Mouse (Mus musculus): ENCODE results near the gene Coasy. TPM values are rescaled to one million over a fixed set of nuclear protein-coding genes. Genes with fewer than 3 reads are reported as not detected.

Gene Coasy
- polyA plus RNA-seq (2012; rRNA removed), result 34.4 and 35.4 TPM in 2 replicates

GRCm38 (mm10) chr11:101082208-101083082, at the start of gene Coasy:
Gene Coasy, plus strand, starts transcription at chr11:101082565.
- TF ChIP-seq POLR2A (IDR thresholded peaks at IDR 0.05; ENCODE audit: extremely low read depth, insufficient read depth, low read length) (peak; percentile 68), CTCF (IDR thresholded peaks at IDR 0.05; ENCODE audit: extremely low read depth, insufficient read depth, low read length) (peak; percentile 28; the same call in 1 of the 2 replicates)
- H3K4me3 ChIP-seq (ENCODE audit: insufficient read depth, low read length), result peak within 1 kb of the TSS; percentile 90
- H3K4me1 ChIP-seq (ENCODE audit: control insufficient read depth, insufficient read depth, low read length), result peaks cover 2% of the 10 kb centered on the region; the same call in 1 of the 2 replicates
- H3K27ac ChIP-seq (ENCODE audit: insufficient read depth, low read length), result peak within 1 kb of the TSS; percentile 26

GRCm38 (mm10) chr11:101033856-101034500, 48.4 kb upstream of the Coasy start:
- TF ChIP-seq POLR2A (IDR thresholded peaks at IDR 0.05; ENCODE audit: extremely low read depth, insufficient read depth, low read length) (no peak), CTCF (IDR thresholded peaks at IDR 0.05; ENCODE audit: extremely low read depth, insufficient read depth, low read length) (no peak)
- Histone ChIP-seq H3K27ac (ENCODE audit: insufficient read depth, low read length) (peak overlapping the region; percentile 54; the same call in 1 of the 2 replicates), H3K4me1 (ENCODE audit: control insufficient read depth, insufficient read depth, low read length) (peaks cover 4% of the 10 kb centered on the region; the same call in 1 of the 2 replicates), H3K4me3 (ENCODE audit: insufficient read depth, low read length) (no peak overlapping the region)

GRCm38 (mm10) chr11:101034614-101035327, 47.6 kb upstream of the Coasy start:
- no peak overlapping the region for H3K4me3 ChIP-seq (ENCODE audit: insufficient read depth, low read length)
- H3K27ac ChIP-seq (ENCODE audit: insufficient read depth, low read length), result 0 out of 2 replicates have a peak overlapping the region, but pooled peaks have one; percentile 22
- peaks cover 4% of the 10 kb centered on the region; the same call in 1 of the 2 replicates for H3K4me1 ChIP-seq (ENCODE audit: control insufficient read depth, insufficient read depth, low read length)
- TF ChIP-seq CTCF (IDR thresholded peaks at IDR 0.05; ENCODE audit: extremely low read depth, insufficient read depth, low read length) (no peak), POLR2A (IDR thresholded peaks at IDR 0.05; ENCODE audit: extremely low read depth, insufficient read depth, low read length) (no peak)

GRCm38 (mm10) chr11:101035328-101035695, 47.1 kb upstream of the Coasy start:
- Histone ChIP-seq H3K4me1 (ENCODE audit: control insufficient read depth, insufficient read depth, low read length) (peaks cover 1% of the 10 kb centered on the region; the same call in 1 of the 2 replicates), H3K27ac (ENCODE audit: insufficient read depth, low read length) (0 out of 2 replicates have a peak overlapping the region, but pooled peaks have one; percentile 22), H3K4me3 (ENCODE audit: insufficient read depth, low read length) (no peak overlapping the region)
- TF ChIP-seq POLR2A (IDR thresholded peaks at IDR 0.05; ENCODE audit: extremely low read depth, insufficient read depth, low read length) (no peak), CTCF (IDR thresholded peaks at IDR 0.05; ENCODE audit: extremely low read depth, insufficient read depth, low read length) (no peak)

GRCm38 (mm10) chr11:101037795-101038194, 44.6 kb upstream of the Coasy start:
- no peak overlapping the region for H3K27ac ChIP-seq (ENCODE audit: insufficient read depth, low read length)
- TF ChIP-seq CTCF (IDR thresholded peaks at IDR 0.05; ENCODE audit: extremely low read depth, insufficient read depth, low read length) (no peak), POLR2A (IDR thresholded peaks at IDR 0.05; ENCODE audit: extremely low read depth, insufficient read depth, low read length) (no peak)
- no peaks in the 10 kb centered on the region for H3K4me1 ChIP-seq (ENCODE audit: control insufficient read depth, insufficient read depth, low read length)

GRCm38 (mm10) chr11:101045826-101046225, 36.5 kb upstream of the Coasy start:
- Histone ChIP-seq H3K4me3 (ENCODE audit: insufficient read depth, low read length) (no peak overlapping the region), H3K27ac (ENCODE audit: insufficient read depth, low read length) (no peak overlapping the region), H3K4me1 (ENCODE audit: control insufficient read depth, insufficient read depth, low read length) (peaks cover 10% of the 10 kb centered on the region)
- TF ChIP-seq CTCF (IDR thresholded peaks at IDR 0.05; ENCODE audit: extremely low read depth, insufficient read depth, low read length) (no peak), POLR2A (IDR thresholded peaks at IDR 0.05; ENCODE audit: extremely low read depth, insufficient read depth, low read length) (no peak)

More at GRCm38 (mm10) chr11:101037795-101038194, 44.6 kb upstream of the Coasy start:
- H3K4me3 ChIP-seq (ENCODE audit: insufficient read depth, low read length), result no peak overlapping the region

- no peak for TF ChIP-seq POLR2A (IDR thresholded peaks at IDR 0.05; ENCODE audit: extremely low read depth, insufficient read depth, low read length)
- TF ChIP-seq CTCF (IDR thresholded peaks at IDR 0.05; ENCODE audit: extremely low read depth, insufficient read depth, low read length), result no peak
- no peak overlapping the region for H3K27ac ChIP-seq (ENCODE audit: insufficient read depth, low read length)
- no peak overlapping the region for H3K4me3 ChIP-seq (ENCODE audit: insufficient read depth, low read length)
- peaks cover 12% of the 10 kb centered on the region for H3K4me1 ChIP-seq (ENCODE audit: control insufficient read depth, insufficient read depth, low read length)
Measured at GRCm38 (mm10) chr11:101046440-101046839, 35.9 kb upstream of the Coasy start.

- TF ChIP-seq CTCF (IDR thresholded peaks at IDR 0.05; ENCODE audit: extremely low read depth, insufficient read depth, low read length) (no peak), POLR2A (IDR thresholded peaks at IDR 0.05; ENCODE audit: extremely low read depth, insufficient read depth, low read length) (no peak)
- H3K4me1 ChIP-seq (ENCODE audit: control insufficient read depth, insufficient read depth, low read length), result peaks cover 12% of the 10 kb centered on the region
- no peak overlapping the region for H3K27ac ChIP-seq (ENCODE audit: insufficient read depth, low read length)
- no peak overlapping the region for H3K4me3 ChIP-seq (ENCODE audit: insufficient read depth, low read length)
Measured at GRCm38 (mm10) chr11:101047502-101047901, 34.9 kb upstream of the Coasy start.

GRCm38 (mm10) chr11:101050359-101050758, 32.0 kb upstream of the Coasy start:
- TF ChIP-seq CTCF (IDR thresholded peaks at IDR 0.05; ENCODE audit: extremely low read depth, insufficient read depth, low read length), result no peak
- no peak for TF ChIP-seq POLR2A (IDR thresholded peaks at IDR 0.05; ENCODE audit: extremely low read depth, insufficient read depth, low read length)
- H3K27ac ChIP-seq (ENCODE audit: insufficient read depth, low read length), result 0 out of 2 replicates have a peak overlapping the region, but pooled peaks have one; percentile 1

More at GRCm38 (mm10) chr11:101050359-101050758, 32.0 kb upstream of the Coasy start:
- H3K4me3 ChIP-seq (ENCODE audit: insufficient read depth, low read length), result no peak overlapping the region
- peaks cover 12% of the 10 kb centered on the region for H3K4me1 ChIP-seq (ENCODE audit: control insufficient read depth, insufficient read depth, low read length)
